19 mouse cellular contexts compared by ENCODE assay signal in genomic region chr19:43451563-43451962, GRCm38 (mm10). TPM values are rescaled to one million over a fixed set of nuclear protein-coding genes. Genes with fewer than 3 reads are reported as not detected.
"Had no signal": no experiment of that assay in that cellular context is flagged by ENCODE, and none has a peak within 500 bp of the region (broad histone marks: within the 10 kb centered on the region; RNA-seq: fewer than 3 reads in every experiment).

No protein-coding gene starts in this region.

- H3K36me3 ChIP-seq: lung, embryonic 15.5 days; midbrain, embryonic 13.5 days; midbrain, embryonic 15.5 days; neural tube, embryonic 12.5 days; stomach, embryonic 15.5 days had no signal

- ATAC-seq: lung, postnatal 0 days; midbrain, embryonic 13.5 days; midbrain, embryonic 15.5 days had no signal

- H3K4me3 ChIP-seq: lung, embryonic 15.5 days; megakaryocyte, embryonic 14.5 days; midbrain, embryonic 13.5 days; midbrain, embryonic 15.5 days; neural tube, embryonic 12.5 days; stomach, embryonic 15.5 days had no signal

- H3K4me1 ChIP-seq: lung, embryonic 15.5 days; megakaryocyte, embryonic 14.5 days; midbrain, embryonic 13.5 days; midbrain, embryonic 15.5 days; neural tube, embryonic 12.5 days; stomach, embryonic 15.5 days had no signal

- DNase-seq: lung, adult 2 months; lung, postnatal 14 days; lung, postnatal 36 days; right cerebral cortex, postnatal 14 days; thymus, adult 2 months; thymus, postnatal 25 days; thymus, postnatal 4 days had no signal

- H3K4me2 ChIP-seq: lung, embryonic 15.5 days; midbrain, embryonic 11.5 days; midbrain, embryonic 13.5 days; midbrain, embryonic 15.5 days; neural tube, embryonic 12.5 days; stomach, embryonic 15.5 days had no signal

- H3K9me3 ChIP-seq: lung, embryonic 15.5 days; megakaryocyte, embryonic 14.5 days; midbrain, embryonic 13.5 days; midbrain, embryonic 15.5 days; neural tube, embryonic 12.5 days; stomach, embryonic 15.5 days had no signal

- H3K9ac ChIP-seq: lung, embryonic 15.5 days; midbrain, embryonic 13.5 days; midbrain, embryonic 15.5 days; neural tube, embryonic 12.5 days; stomach, embryonic 15.5 days had no signal

- H3K27me3 ChIP-seq: lung, embryonic 15.5 days; midbrain, embryonic 13.5 days; midbrain, embryonic 15.5 days; neural tube, embryonic 12.5 days; stomach, embryonic 15.5 days had no signal

- H3K27ac ChIP-seq: lung, embryonic 15.5 days; macrophage; midbrain, embryonic 13.5 days; midbrain, embryonic 15.5 days; neural tube, embryonic 12.5 days; stomach, embryonic 15.5 days; stomach, postnatal 0 days had no signal

RNA-seq across cellular contexts. Expression of gene Cnnm1, which starts 11.3 kb away (rescaled TPM):
- total RNA-seq: monocyte, adult 5-6 weeks; neutrophil, adult 5-6 weeks had no signal
- polyA plus RNA-seq: macrophage had no signal
